24 mouse cellular contexts compared by ENCODE assay signal in genomic region chr3:82051468-82051867, GRCm38 (mm10). TPM values are rescaled to one million over a fixed set of nuclear protein-coding genes. Genes with fewer than 3 reads are reported as not detected.
DNase-seq lines count a peak whose midpoint lies in the region; ATAC-seq and TF ChIP-seq lines count a peak whose summit lies in the region.
"Had no signal": no experiment of that assay in that cellular context is flagged by ENCODE, and none has a peak within 500 bp of the region (broad histone marks: within the 10 kb centered on the region; RNA-seq: fewer than 3 reads in every experiment).

No protein-coding gene starts in this region.

- ATAC-seq in forebrain, postnatal 0 days = peak; percentile 87
- ATAC-seq in forebrain, embryonic 14.5 days = no peak
- ATAC-seq in lung, embryonic 16.5 days (ENCODE audit: low read depth) = peak; percentile 75
- ATAC-seq in stomach, embryonic 16.5 days (ENCODE audit: insufficient read depth, low FRiP score) = no peak
- ATAC-seq in liver, embryonic 12.5 days = no peak
- ATAC-seq: lung, postnatal 0 days had no signal

- peak; percentile 58 for DNase-seq in forebrain, postnatal 0 days
- no peak for DNase-seq in forebrain, embryonic 14.5 days (ENCODE audit: low spot score)
- DNase-seq in lung, postnatal 10 days = no peak
- DNase-seq in forelimb bud, embryonic 11.5 days (ENCODE audit: low read depth, low spot score) = peak; percentile 26
- DNase-seq: cerebellum, adult 18-20 months; cerebellum, postnatal 36 days; gastrocnemius, postnatal 10 days; heart, adult 11 months; heart, postnatal 36 days; kidney, adult 2 months; kidney, postnatal 10 days; layer of hippocampus, postnatal 36 days; midbrain, embryonic 14.5 days; spleen, adult 18-20 months; thymus, postnatal 14 days had no signal

- no peaks in the 10 kb centered on the region for H3K27me3 ChIP-seq in forebrain, postnatal 0 days (ENCODE audit: insufficient read depth, low read length)
- no peaks in the 10 kb centered on the region for H3K27me3 ChIP-seq in forebrain, embryonic 14.5 days (replicated peaks; ENCODE audit: control insufficient read depth, insufficient read depth, low read length)
- no peaks in the 10 kb centered on the region for H3K27me3 ChIP-seq in lung, embryonic 16.5 days (ENCODE audit: control insufficient read depth, insufficient read depth, low read depth, low read length)
- H3K27me3 ChIP-seq in stomach, embryonic 16.5 days (ENCODE audit: control insufficient read depth, insufficient read depth, low read length) = no peaks in the 10 kb centered on the region
- no peaks in the 10 kb centered on the region for H3K27me3 ChIP-seq in liver, embryonic 12.5 days (replicated peaks)
- H3K27me3 ChIP-seq: megakaryocyte, embryonic 14.5 days had no signal

- no peak for TF ChIP-seq CTCF in forebrain, postnatal 0 days (IDR thresholded peaks at IDR 0.05; ENCODE audit: low read depth)

- H3K9ac ChIP-seq in forebrain, postnatal 0 days = no peak overlapping the region
- no peak overlapping the region for H3K9ac ChIP-seq in forebrain, embryonic 14.5 days (ENCODE audit: low read length)
- H3K9ac ChIP-seq in lung, embryonic 16.5 days (ENCODE audit: low read length) = no peak overlapping the region
- no peak overlapping the region for H3K9ac ChIP-seq in stomach, embryonic 16.5 days (ENCODE audit: low read length)
- no peak overlapping the region for H3K9ac ChIP-seq in liver, embryonic 12.5 days
- H3K9ac ChIP-seq: hindbrain, embryonic 14.5 days had no signal

- no peak overlapping the region for H3K27ac ChIP-seq in forebrain, postnatal 0 days (ENCODE audit: low read depth, low read length)
- H3K27ac ChIP-seq in forebrain, embryonic 14.5 days (ENCODE audit: low read depth, low read length) = no peak overlapping the region
- H3K27ac ChIP-seq in lung, embryonic 16.5 days (ENCODE audit: low read length) = peak overlapping the region; percentile 66
- H3K27ac ChIP-seq in stomach, embryonic 16.5 days (ENCODE audit: low read length) = peak overlapping the region; percentile 43
- no peak overlapping the region for H3K27ac ChIP-seq in liver, embryonic 12.5 days
- H3K27ac ChIP-seq: hindbrain, embryonic 14.5 days; layer of hippocampus, adult 2 months had no signal

- 0 out of 2 replicates have a peak, but pooled peaks cover 4% of the 10 kb centered on the region for H3K4me1 ChIP-seq in forebrain, postnatal 0 days (ENCODE audit: insufficient read depth)
- H3K4me1 ChIP-seq in forebrain, embryonic 14.5 days (ENCODE audit: control insufficient read depth, insufficient read depth, low read length) = peaks cover 8% of the 10 kb centered on the region; the same call in 1 of the 2 replicates
- H3K4me1 ChIP-seq in lung, embryonic 16.5 days (replicated peaks; ENCODE audit: control insufficient read depth, insufficient read depth, low read length) = peaks cover 44% of the 10 kb centered on the region
- peaks cover 17% of the 10 kb centered on the region for H3K4me1 ChIP-seq in stomach, embryonic 16.5 days (ENCODE audit: control insufficient read depth, insufficient read depth, low read length)
- no peaks in the 10 kb centered on the region for H3K4me1 ChIP-seq in liver, embryonic 12.5 days

- peaks cover 2% of the 10 kb centered on the region; the same call in 1 of the 2 replicates for H3K36me3 ChIP-seq in forebrain, postnatal 0 days (ENCODE audit: insufficient read depth)
- H3K36me3 ChIP-seq in forebrain, embryonic 14.5 days (ENCODE audit: control insufficient read depth, insufficient read depth, low read length) = no peaks in the 10 kb centered on the region
- no peaks in the 10 kb centered on the region for H3K36me3 ChIP-seq in lung, embryonic 16.5 days (ENCODE audit: control insufficient read depth, insufficient read depth, low read length)
- no peaks in the 10 kb centered on the region for H3K36me3 ChIP-seq in stomach, embryonic 16.5 days (ENCODE audit: control insufficient read depth, insufficient read depth, low read length)
- H3K36me3 ChIP-seq in liver, embryonic 12.5 days = no peaks in the 10 kb centered on the region

- no peak overlapping the region for H3K4me3 ChIP-seq in forebrain, postnatal 0 days (ENCODE audit: low read depth, low read length)
- no peak overlapping the region for H3K4me3 ChIP-seq in forebrain, embryonic 14.5 days (ENCODE audit: low read depth, low read length)
- no peak overlapping the region for H3K4me3 ChIP-seq in lung, embryonic 16.5 days (ENCODE audit: low read length)
- H3K4me3 ChIP-seq in stomach, embryonic 16.5 days (replicated peaks; ENCODE audit: low read length) = no peak overlapping the region
- no peak overlapping the region for H3K4me3 ChIP-seq in liver, embryonic 12.5 days
- H3K4me3 ChIP-seq: layer of hippocampus, adult 2 months; megakaryocyte, embryonic 14.5 days had no signal

- no peak overlapping the region for H3K4me2 ChIP-seq in forebrain, postnatal 0 days (ENCODE audit: low read depth)
- H3K4me2 ChIP-seq in forebrain, embryonic 14.5 days (ENCODE audit: low read length) = no peak overlapping the region
- no peak overlapping the region for H3K4me2 ChIP-seq in lung, embryonic 16.5 days (ENCODE audit: low read depth, low read length)
- no peak overlapping the region for H3K4me2 ChIP-seq in stomach, embryonic 16.5 days (ENCODE audit: low read depth, low read length)
- no peak overlapping the region for H3K4me2 ChIP-seq in liver, embryonic 12.5 days
- H3K4me2 ChIP-seq: hindbrain, embryonic 14.5 days; liver, embryonic 11.5 days had no signal

- no peaks in the 10 kb centered on the region for H3K9me3 ChIP-seq in forebrain, postnatal 0 days (ENCODE audit: low read length)
- no peaks in the 10 kb centered on the region for H3K9me3 ChIP-seq in forebrain, embryonic 14.5 days (replicated peaks; ENCODE audit: control insufficient read depth, low read length)
- H3K9me3 ChIP-seq in lung, embryonic 16.5 days (ENCODE audit: control insufficient read depth, low read length) = no peaks in the 10 kb centered on the region
- H3K9me3 ChIP-seq in stomach, embryonic 16.5 days (replicated peaks; ENCODE audit: control insufficient read depth, low read length) = no peaks in the 10 kb centered on the region
- H3K9me3 ChIP-seq in liver, embryonic 12.5 days (replicated peaks) = no peaks in the 10 kb centered on the region
- H3K9me3 ChIP-seq: megakaryocyte, embryonic 14.5 days had no signal

RNA-seq across cellular contexts. Expression of gene Gucy1b1, which starts 23.0 kb away (rescaled TPM):
- 67.1 and 108 TPM in 2 replicates for total RNA-seq in forebrain, postnatal 0 days (2014; rRNA removed)
- 82.4 and 84.0 TPM in 2 replicates for polyA plus RNA-seq in forebrain, postnatal 0 days (2015; fragmentation: Nextera tagmentation; extraction: Ambion mirVana)
- 38.8 and 57.7 TPM in 2 replicates for polyA plus RNA-seq in forebrain, embryonic 14.5 days (2014; fragmentation: Nextera tagmentation; extraction: Ambion mirVana)
- polyA plus RNA-seq in lung, embryonic 16.5 days (2015; fragmentation: Nextera tagmentation; extraction: Ambion mirVana) = 83.5 and 88.9 TPM in 2 replicates
- 53.1 and 53.9 TPM in 2 replicates for polyA plus RNA-seq in stomach, embryonic 16.5 days (2015; fragmentation: Nextera tagmentation; extraction: Ambion mirVana)
- polyA plus RNA-seq in liver, embryonic 12.5 days (2016; fragmentation: Nextera tagmentation; extraction: Ambion mirVana) = 14.1 and 14.7 TPM in 2 replicates
- polyA plus RNA-seq: C2C12 had no signal

Comparison
In these comparisons a context has a peak if more than half of its experiments do, and no peak if none do; other contexts are left out.
1. ATAC-seq: peak in forebrain, postnatal 0 days (single experiment) and lung, embryonic 16.5 days (single experiment); none in forebrain, embryonic 14.5 days (single experiment), stomach, embryonic 16.5 days (single experiment) and liver, embryonic 12.5 days (single experiment).
2. DNase-seq: peak in forebrain, postnatal 0 days (single experiment) and forelimb bud, embryonic 11.5 days (single experiment); none in forebrain, embryonic 14.5 days (single experiment) and lung, postnatal 10 days (single experiment).
3. H3K27ac ChIP-seq: peak in lung, embryonic 16.5 days (single experiment) and stomach, embryonic 16.5 days (single experiment); none in forebrain, postnatal 0 days (single experiment), forebrain, embryonic 14.5 days (single experiment) and liver, embryonic 12.5 days (single experiment).